Mouse (Mus musculus) cerebellum, adult 9-11 months (tissue): ENCODE results near the gene 1700024B05Rik.
"Not testable (repeated sequence)": the region's sequence is repeated elsewhere in the genome, so short reads cannot be mapped to it uniquely, and the experiment has no call there.

Source experiments
- DNase-seq: peaks from one replicate; pipeline ENCODE4 v3.0.0; 2022

The 1700024B05Rik gene

GRCm38 (mm10) chr14:41943695-41944094 lies at the start of gene 1700024B05Rik:
1700024B05Rik (plus strand) TSS chr14:41943995.
- DNase-seq = not testable (repeated sequence)

GRCm38 (mm10) chr14:41907190-41907589 lies 36.6 kb upstream of the 1700024B05Rik start, which contains the start of gene Gm7980:
Gm7980 (minus strand) TSS chr14:41907290.
- DNase-seq = not testable (repeated sequence)

- DNase-seq = not testable (repeated sequence)
Measured at GRCm38 (mm10) chr14:41924649-41925048, 19.1 kb upstream of the 1700024B05Rik start, which contains the start of gene 1700049E17Rik1. 1700049E17Rik1 (plus strand) TSS chr14:41924949.

- DNase-seq = not testable (repeated sequence)
Measured at GRCm38 (mm10) chr14:41964095-41964494, 20.3 kb downstream of the 1700024B05Rik start.

GRCm38 (mm10) chr14:41967827-41968226 lies 24.0 kb downstream of the 1700024B05Rik start, which contains the start of gene Gm6401:
Gm6401 (minus strand) TSS chr14:41967927.
- not testable (repeated sequence) for DNase-seq

- DNase-seq = not testable (repeated sequence)
Measured at GRCm38 (mm10) chr14:41968596-41968995, 24.8 kb downstream of the 1700024B05Rik start.

- not testable (repeated sequence) for DNase-seq
Measured at GRCm38 (mm10) chr14:41983225-41983624, 39.4 kb downstream of the 1700024B05Rik start, which contains the start of gene Gm3543. Gm3543 (minus strand) TSS chr14:41983325.
